Mouse (Mus musculus) intestine, embryonic 14.5 days (tissue): ENCODE results near the gene Rabepk. TPM values are rescaled to one million over a fixed set of nuclear protein-coding genes. Genes with fewer than 3 reads are reported as not detected.

Experiments
- ATAC-seq: fragments of 200-750 bp; cut with Nextera tagmentation; replicated peaks from 2 replicates; pipeline ENCODE4 v1.8.0; 2017; ENCODE audit warnings: low read depth, moderate number of reproducible peaks, moderate TSS enrichment, moderate library complexity; ENCODE audit not compliant: low FRiP score, low TSS enrichment
- DNase-seq: peaks from one replicate; pipeline ENCODE4 v3.0.0-alpha.2; 2018; ENCODE audit warnings: low spot score
- H3K27ac ChIP-seq: fragments of 300-500 bp; sonication (generic); 2 replicates; pipeline ENCODE4 v1.5.1; 2014; ENCODE audit warnings: low read depth, mild to moderate bottlenecking, control low read depth
- H3K27me3 ChIP-seq: fragments of 300-500 bp; sonication (generic); replicated peaks from 2 replicates; pipeline ENCODE4 v1.6.1; 2014; ENCODE audit warnings: low read length, control low read depth; ENCODE audit not compliant: control insufficient read depth, insufficient read depth
- H3K36me3 ChIP-seq: fragments of 300-500 bp; sonication (generic); 2 replicates; pipeline ENCODE4 v1.6.1; 2014; ENCODE audit warnings: low read length, control low read depth; ENCODE audit not compliant: control insufficient read depth, insufficient read depth
- H3K4me1 ChIP-seq: fragments of 300-500 bp; sonication (generic); replicated peaks from 2 replicates; pipeline ENCODE4 v1.6.1; 2014; ENCODE audit warnings: low read length, control low read depth, mixed read lengths; ENCODE audit not compliant: control insufficient read depth, insufficient read depth
- H3K4me2 ChIP-seq: fragments of 300-500 bp; sonication (generic); 2 replicates; pipeline ENCODE4 v1.6.1; 2014; ENCODE audit warnings: low read length
- H3K4me3 ChIP-seq: fragments of 300-500 bp; sonication (generic); 2 replicates; pipeline ENCODE4 v1.5.1; 2014; ENCODE audit warnings: low read depth, low read length, control low read depth, mixed read lengths
- H3K9ac ChIP-seq: fragments of 300-500 bp; sonication (generic); 2 replicates; pipeline ENCODE4 v1.6.1; 2014; ENCODE audit warnings: mild to moderate bottlenecking, low read length
- H3K9me3 ChIP-seq: fragments of 300-500 bp; sonication (generic); 2 replicates; pipeline ENCODE4 v1.6.1; 2016; ENCODE audit warnings: low read length, control low read depth; ENCODE audit not compliant: control insufficient read depth
- WGBS: fragments of 180-500 bp; shearing (Covaris S2); extraction: QIAGEN DNeasy Blood & Tissue Kit; methylation state at CpG from one replicate; pipeline ENCODE4 v1.1.7; 2014; 5-methylcytosine and 5-hydroxymethylcytosine counted together
- polyA plus RNA-seq: library from polyadenylated mRNA; unstranded; fragments of >200 nt; fragmentation: Nextera tagmentation; extraction: Ambion mirVana; gene quantifications from 2 replicates; pipeline ENCODE4 v1.2.1, GENCODE M21; 2014

Rabepk gene
- polyA plus RNA-seq, 1 experiment from 2014 or later = 48.8 TPM

DNA sequence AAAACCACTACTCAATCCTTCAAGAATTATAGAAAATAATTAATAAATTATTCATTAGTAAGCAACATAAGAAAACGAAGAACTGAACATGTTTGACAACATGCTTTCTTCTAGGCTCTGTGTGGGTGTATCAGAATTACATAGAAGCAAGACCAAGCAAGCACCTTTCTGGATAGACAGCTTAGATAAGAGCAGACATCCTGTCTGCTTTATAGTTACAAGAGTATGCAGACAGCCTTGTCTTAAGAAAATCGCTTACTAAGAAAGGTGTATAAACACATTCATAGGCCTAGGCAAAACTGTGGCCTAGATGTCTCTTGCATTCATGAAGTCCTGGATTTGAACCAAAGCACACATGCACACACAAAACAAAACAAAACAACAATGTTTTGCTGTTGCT is 54.0 kb downstream of the Rabepk start:
- Histone ChIP-seq H3K27ac (no peak overlapping the region), H3K9ac (no peak overlapping the region), H3K27me3 (no peaks in the 10 kb centered on the region), H3K4me2 (no peak overlapping the region), H3K9me3 (no peaks in the 10 kb centered on the region), H3K4me3 (no peak overlapping the region), H3K4me1 (no peaks in the 10 kb centered on the region), H3K36me3 (no peaks in the 10 kb centered on the region)
- DNase-seq = no peak
- ATAC-seq = no peak
- 94% methylated on average over 2 of the region's 2 CpGs for WGBS

DNA sequence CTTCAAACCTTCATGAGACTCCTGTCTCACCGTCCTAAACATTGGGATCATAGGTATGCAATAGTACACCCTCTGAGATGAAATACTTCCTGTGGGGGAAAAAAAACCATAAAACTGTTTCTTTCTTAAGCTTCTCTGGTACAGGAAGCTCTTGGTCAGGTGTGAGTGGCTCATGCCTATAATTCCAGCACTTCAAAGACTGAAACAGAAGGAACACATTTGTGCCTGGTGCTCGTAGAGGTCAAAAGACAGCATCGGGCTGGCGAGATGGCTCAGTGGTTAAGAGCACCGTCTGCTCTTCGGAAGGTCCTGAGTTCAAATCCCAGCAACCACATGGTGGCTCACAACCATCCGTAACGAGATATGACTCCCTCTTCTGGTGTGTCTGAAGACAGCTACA is 55.2 kb downstream of the Rabepk start:
- DNase-seq = no peak
- H3K9ac ChIP-seq = no peak overlapping the region
- H3K4me3 ChIP-seq = no peak overlapping the region
- WGBS = 93% methylated on average over 8 of the region's 8 CpGs
- H3K36me3 ChIP-seq = no peaks in the 10 kb centered on the region
- H3K4me1 ChIP-seq = no peaks in the 10 kb centered on the region
- H3K9me3 ChIP-seq = no peaks in the 10 kb centered on the region
- ATAC-seq = no peak
- H3K27me3 ChIP-seq = no peaks in the 10 kb centered on the region
- no peak overlapping the region for H3K27ac ChIP-seq
- H3K4me2 ChIP-seq = no peak overlapping the region

DNA sequence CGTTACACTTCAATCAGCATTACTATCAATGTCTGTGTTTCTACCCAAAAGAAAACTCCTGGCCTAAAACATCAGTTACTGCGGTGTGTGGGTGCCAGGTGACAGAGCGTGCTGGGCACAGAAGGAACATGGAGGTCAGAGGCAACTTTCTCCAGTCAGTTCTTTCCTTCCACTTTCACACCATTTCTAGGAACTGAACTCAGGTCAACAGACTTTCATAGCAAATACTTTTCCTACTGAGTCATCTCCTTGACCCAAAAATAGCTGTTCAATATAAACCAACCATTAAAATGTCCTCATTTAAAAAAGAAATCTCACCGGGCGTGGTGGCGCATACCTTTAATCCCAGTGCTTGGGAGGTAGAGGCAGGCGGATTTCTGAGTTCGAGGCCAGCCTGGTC is 57.0 kb downstream of the Rabepk start:
- no peaks in the 10 kb centered on the region for H3K4me1 ChIP-seq
- no peaks in the 10 kb centered on the region for H3K9me3 ChIP-seq
- ATAC-seq = no peak
- no peak overlapping the region for H3K9ac ChIP-seq
- H3K4me2 ChIP-seq = no peak overlapping the region
- WGBS = 92% methylated on average over 8 of the region's 8 CpGs
- H3K4me3 ChIP-seq = no peak overlapping the region
- no peak overlapping the region for H3K27ac ChIP-seq
- H3K36me3 ChIP-seq = 0 out of 2 replicates have a peak, but pooled peaks cover 4% of the 10 kb centered on the region
- no peak for DNase-seq
- H3K27me3 ChIP-seq = no peaks in the 10 kb centered on the region

DNA sequence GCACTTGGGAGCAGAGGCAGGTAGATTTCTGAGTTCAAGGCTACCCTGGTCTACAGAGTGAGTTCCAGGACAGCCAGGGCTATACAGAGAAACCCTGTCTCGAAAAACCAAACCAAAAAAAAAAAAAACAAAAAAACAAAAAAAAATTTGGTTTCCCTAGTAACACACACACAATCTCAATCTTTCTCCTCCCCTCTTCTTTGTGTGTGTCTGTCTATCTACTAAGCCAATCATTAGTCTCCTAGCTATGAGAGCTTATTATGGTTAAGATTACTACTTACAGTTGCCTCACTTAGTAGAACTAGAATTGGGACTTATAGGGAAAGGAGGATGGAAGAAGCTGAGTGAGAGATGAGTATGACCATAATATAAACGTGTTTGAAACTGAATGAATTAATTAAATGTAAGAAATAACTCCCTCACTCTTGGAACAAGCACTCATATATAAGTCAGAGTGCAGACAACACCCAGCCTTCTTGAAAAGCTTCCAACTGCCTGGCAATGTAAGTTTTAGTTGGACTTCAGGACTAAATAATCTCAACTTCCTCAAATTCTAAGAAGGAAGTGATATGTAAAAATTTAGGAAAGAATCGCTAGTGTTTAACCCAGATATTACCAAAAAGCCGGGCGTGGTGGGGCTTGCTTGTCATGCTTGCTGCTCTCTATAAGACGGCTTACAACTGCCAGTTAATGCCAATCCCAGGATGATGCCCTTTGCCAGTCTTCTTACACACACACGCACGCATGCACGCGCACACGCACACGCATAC is 58.1 kb downstream of the Rabepk start:
- Histone ChIP-seq H3K4me1 (no peaks in the 10 kb centered on the region), H3K4me2 (no peak overlapping the region), H3K4me3 (no peak overlapping the region), H3K9me3 (no peaks in the 10 kb centered on the region), H3K36me3 (0 out of 2 replicates have a peak, but pooled peaks cover 4% of the 10 kb centered on the region), H3K9ac (no peak overlapping the region), H3K27ac (no peak overlapping the region), H3K27me3 (no peaks in the 10 kb centered on the region)
- DNase-seq = no peak
- ATAC-seq = no peak
- WGBS = 90% methylated on average over 12 of the region's 12 CpGs

DNA sequence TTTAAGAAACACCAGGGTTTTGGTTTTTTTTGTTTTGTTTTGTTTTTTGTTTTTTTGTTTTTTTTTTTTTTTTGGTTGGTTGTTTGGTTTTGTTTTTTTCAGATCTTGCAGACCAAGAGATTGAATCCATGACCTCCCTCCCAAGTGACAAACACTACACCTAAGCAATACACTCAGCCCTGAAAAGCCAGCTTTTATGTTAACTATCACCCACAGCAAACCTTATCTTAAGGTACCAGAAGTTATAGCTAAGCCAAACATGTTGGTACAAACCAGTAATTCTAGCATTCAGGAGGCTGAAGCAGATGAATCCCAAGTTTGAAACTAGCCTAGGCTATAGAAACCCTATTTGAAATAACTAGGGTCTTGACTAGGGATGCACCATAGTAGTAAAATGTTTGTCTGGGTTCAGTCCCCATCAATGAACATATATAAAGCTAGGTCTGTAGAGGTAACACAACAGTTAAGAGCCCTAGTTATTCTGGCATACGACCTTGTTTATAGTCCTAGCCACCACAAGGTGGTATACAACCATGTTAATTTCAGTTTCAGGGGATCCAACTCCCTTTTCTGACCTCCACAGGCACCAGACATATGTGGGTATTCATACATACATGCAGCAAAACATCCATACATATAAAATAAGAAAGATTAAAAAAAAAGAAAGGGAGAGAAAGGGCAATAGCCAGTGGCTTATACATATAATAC is 59.9 kb downstream of the Rabepk start:
- Histone ChIP-seq H3K9me3 (no peaks in the 10 kb centered on the region), H3K27ac (no peak overlapping the region), H3K4me3 (no peak overlapping the region), H3K27me3 (no peaks in the 10 kb centered on the region), H3K36me3 (0 out of 2 replicates have a peak, but pooled peaks cover 4% of the 10 kb centered on the region), H3K4me2 (no peak overlapping the region), H3K4me1 (no peaks in the 10 kb centered on the region), H3K9ac (no peak overlapping the region)
- 79% methylated on average over 1 of the region's 1 CpGs for WGBS
- ATAC-seq (no peak), DNase-seq (no peak)

- no peak overlapping the region for H3K27ac ChIP-seq
- WGBS = 49% methylated on average over 1 of the region's 1 CpGs
Observed at GRCm38 (mm10) chr2:34737911-34738310, 61.8 kb downstream of the Rabepk start.

GRCm38 (mm10) chr2:34736626-34737025 is 63.1 kb downstream of the Rabepk start:
- H3K4me1 ChIP-seq = no peaks in the 10 kb centered on the region
- no peaks in the 10 kb centered on the region for H3K27me3 ChIP-seq
- no peak overlapping the region for H3K4me3 ChIP-seq
- no peak overlapping the region for H3K27ac ChIP-seq
- no peak for ATAC-seq
- no peak overlapping the region for H3K9ac ChIP-seq
- DNase-seq = no peak
- 88% methylated on average over 1 of the region's 1 CpGs for WGBS
- no peaks in the 10 kb centered on the region for H3K9me3 ChIP-seq
- H3K36me3 ChIP-seq = 0 out of 2 replicates have a peak, but pooled peaks cover 4% of the 10 kb centered on the region
- H3K4me2 ChIP-seq = no peak overlapping the region

More at GRCm38 (mm10) chr2:34737911-34738310, 61.8 kb downstream of the Rabepk start:
- DNase-seq (no peak), ATAC-seq (no peak)
- H3K4me3 ChIP-seq = no peak overlapping the region
- no peak overlapping the region for H3K4me2 ChIP-seq
- H3K9me3 ChIP-seq = no peaks in the 10 kb centered on the region
- H3K9ac ChIP-seq = no peak overlapping the region
- H3K27me3 ChIP-seq = no peaks in the 10 kb centered on the region
- H3K36me3 ChIP-seq = 0 out of 2 replicates have a peak, but pooled peaks cover 4% of the 10 kb centered on the region
- no peaks in the 10 kb centered on the region for H3K4me1 ChIP-seq
